Mouse (Mus musculus) heart, embryonic 14.5 days (tissue): Measurements from ENCODE around the gene Adk. TPM values are rescaled to one million over a fixed set of nuclear protein-coding genes. Genes with fewer than 3 reads are reported as not detected.

Experiments used
- ATAC-seq: fragments of 200-750 bp; cut with Nextera tagmentation; 2 replicates; pipeline ENCODE4 v1.8.0; 2017; ENCODE audit warnings: low read depth, moderate TSS enrichment; ENCODE audit not compliant: insufficient number of reproducible peaks, insufficient read depth, low FRiP score
- H3K27ac ChIP-seq, 2 experiments: fragments of 200-500 bp in 1 of 2; fragments of 300-500 bp in 1 of 2; sonication (generic) in 1 of 2; replicated peaks in 1 of 2; 2 replicates each; pipeline ENCODE4 v1.5.1; 2012 to 2014; ENCODE audit warnings: low read depth in 2 of 2, low read length in 2 of 2, control low read depth in 1 of 2, mild to moderate bottlenecking in 1 of 2, mixed read lengths in 1 of 2; ENCODE audit not compliant: control insufficient read depth in 1 of 2, insufficient read depth in 1 of 2
- H3K27me3 ChIP-seq: fragments of 300-500 bp; sonication (generic); 2 replicates; pipeline ENCODE4 v1.6.1; 2014; ENCODE audit warnings: mild to moderate bottlenecking, low read length, control low read depth; ENCODE audit not compliant: control insufficient read depth, insufficient read depth
- H3K36me3 ChIP-seq: fragments of 300-500 bp; sonication (generic); 2 replicates; pipeline ENCODE4 v1.6.1; 2014; ENCODE audit warnings: mild to moderate bottlenecking, control low read depth, low read length, mixed read lengths; ENCODE audit not compliant: control insufficient read depth, insufficient read depth
- H3K4me1 ChIP-seq, 2 experiments: fragments of 200-500 bp in 1 of 2; fragments of 300-500 bp in 1 of 2; sonication (generic) in 1 of 2; 2 replicates each; pipeline ENCODE4 v1.6.1; 2012 to 2014; ENCODE audit warnings: low read length in 2 of 2, control low read depth in 1 of 2, mixed read lengths in 1 of 2; ENCODE audit not compliant: control insufficient read depth in 2 of 2, insufficient read depth in 2 of 2
- H3K4me2 ChIP-seq: fragments of 300-500 bp; sonication (generic); 2 replicates; pipeline ENCODE4 v1.6.1; 2014; ENCODE audit warnings: mild to moderate bottlenecking, low read length
- H3K4me3 ChIP-seq, 2 experiments: fragments of 200-500 bp in 1 of 2; fragments of 300-500 bp in 1 of 2; sonication (generic) in 1 of 2; 2 replicates each; pipeline ENCODE4 v1.5.1; 2012 to 2014; ENCODE audit warnings: low read length in 2 of 2, mild to moderate bottlenecking in 2 of 2, control low read depth in 1 of 2, low read depth in 1 of 2, moderate library complexity in 1 of 2; ENCODE audit not compliant: control insufficient read depth in 1 of 2, insufficient read depth in 1 of 2
- H3K9ac ChIP-seq: fragments of 300-500 bp; sonication (generic); 2 replicates; pipeline ENCODE4 v1.6.1; 2014; ENCODE audit warnings: mild to moderate bottlenecking, low read length
- H3K9me3 ChIP-seq: fragments of 300-500 bp; sonication (generic); 2 replicates; pipeline ENCODE4 v1.6.1; 2016; ENCODE audit warnings: low read length, control low read depth; ENCODE audit not compliant: control insufficient read depth
- WGBS: fragments of 180-500 bp; shearing (Covaris S2); extraction: QIAGEN DNeasy Blood & Tissue Kit; methylation state at CpG from one replicate; pipeline ENCODE4 v1.1.7; 2014; 5-methylcytosine and 5-hydroxymethylcytosine counted together
- polyA plus RNA-seq: library from polyadenylated mRNA; unstranded; fragments of >200 nt; fragmentation: Nextera tagmentation; extraction: Ambion mirVana; gene quantifications from 2 replicates; pipeline ENCODE4 v1.2.1, GENCODE M21; 2014

Adk gene
- polyA plus RNA-seq, 1 experiment from 2014 or later = 250 TPM

DNA sequence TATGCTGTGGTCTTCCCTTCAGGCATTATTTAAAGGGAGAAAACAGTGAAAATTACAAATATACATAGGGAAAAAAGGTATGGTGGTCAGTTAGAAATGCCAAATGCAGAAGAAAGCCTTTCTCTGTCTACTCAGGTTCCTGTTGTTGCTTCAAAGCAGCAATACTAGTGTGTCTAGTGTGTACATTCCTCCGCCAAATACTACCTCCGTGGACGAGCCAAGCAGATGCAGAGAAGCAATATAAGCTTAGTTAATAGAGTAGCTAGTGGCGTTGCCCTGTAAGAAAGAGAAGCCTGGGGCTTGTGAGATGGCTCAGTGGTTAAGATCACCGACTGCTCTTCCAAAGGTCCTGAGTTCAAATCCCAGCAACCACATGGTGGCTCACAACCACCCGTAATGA, 359.1 kb downstream of the Adk start:
- no peak overlapping the region for H3K9ac ChIP-seq
- H3K4me3 ChIP-seq = no peak overlapping the region
- no peaks in the 10 kb centered on the region for H3K9me3 ChIP-seq
- H3K4me2 ChIP-seq = no peak overlapping the region
- no peaks in the 10 kb centered on the region for H3K27me3 ChIP-seq
- H3K36me3 ChIP-seq = no peaks in the 10 kb centered on the region
- H3K4me1 ChIP-seq = no peaks in the 10 kb centered on the region
- 90% methylated on average over 6 of the region's 6 CpGs for WGBS
- no peak overlapping the region for H3K27ac ChIP-seq
- ATAC-seq = no peak

DNA sequence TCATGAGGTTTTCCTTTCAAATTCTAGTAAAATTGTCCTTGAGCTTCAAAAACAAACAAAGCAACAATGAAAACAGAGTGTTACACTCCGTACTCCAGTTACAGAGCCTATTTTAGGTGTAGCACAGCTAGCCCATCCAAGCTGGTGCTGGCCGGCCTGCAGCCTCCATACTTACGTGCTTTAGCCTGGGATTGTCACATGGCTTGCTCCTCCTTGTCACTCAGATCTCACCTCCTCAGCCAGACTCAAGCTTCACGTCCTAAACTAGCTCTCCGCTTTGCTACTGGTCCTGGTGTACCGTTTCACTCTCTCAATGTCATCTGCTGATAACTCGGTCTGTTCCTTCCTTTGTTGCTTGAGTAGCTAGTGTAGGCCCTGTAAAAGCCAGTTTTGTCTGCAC, 366.0 kb downstream of the Adk start:
- Histone ChIP-seq H3K36me3 (no peaks in the 10 kb centered on the region), H3K9me3 (no peaks in the 10 kb centered on the region), H3K4me3 (no peak overlapping the region), H3K9ac (no peak overlapping the region), H3K4me1 (peaks cover 0 to 7% of the 10 kb centered on the region in 2 experiments; a peak in 3 of 4 replicates), H3K4me2 (no peak overlapping the region), H3K27me3 (no peaks in the 10 kb centered on the region), H3K27ac (peak overlapping the region; percentile 26 to 66)
- 27% methylated on average over 7 of the region's 7 CpGs for WGBS
- peak; percentile 50; the same call in 1 of the 2 replicates for ATAC-seq

DNA sequence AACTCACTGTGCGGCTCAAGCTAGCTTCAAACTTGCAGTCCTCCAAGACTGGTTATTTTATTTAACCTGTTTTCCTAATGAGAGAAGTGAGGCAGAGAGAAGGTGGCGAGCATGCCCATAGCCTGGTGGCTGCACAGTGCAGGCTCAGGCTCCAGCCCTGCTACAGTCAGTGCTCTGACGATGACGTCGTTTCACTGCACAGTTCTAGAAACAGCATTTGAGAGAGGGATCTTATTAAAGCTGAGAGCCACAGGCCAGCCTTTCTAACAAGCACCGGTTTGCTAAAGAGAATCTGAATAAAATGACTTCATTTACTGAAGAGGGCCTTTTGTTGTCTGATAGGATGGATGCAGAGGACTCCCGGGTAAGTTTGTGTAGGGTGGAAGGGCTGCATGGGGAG, 375.0 kb downstream of the Adk start:
- H3K27ac ChIP-seq = no peak overlapping the region
- no peak for ATAC-seq
- H3K4me1 ChIP-seq = peaks cover 2 to 7% of the 10 kb centered on the region in 2 experiments; a peak in 2 of 4 replicates
- H3K36me3 ChIP-seq = peaks cover 20% of the 10 kb centered on the region
- H3K27me3 ChIP-seq = no peaks in the 10 kb centered on the region
- WGBS = 59% methylated on average over 7 of the region's 7 CpGs
- no peak overlapping the region for H3K4me3 ChIP-seq
- no peaks in the 10 kb centered on the region for H3K9me3 ChIP-seq
- no peak overlapping the region for H3K9ac ChIP-seq
- H3K4me2 ChIP-seq = no peak overlapping the region

DNA sequence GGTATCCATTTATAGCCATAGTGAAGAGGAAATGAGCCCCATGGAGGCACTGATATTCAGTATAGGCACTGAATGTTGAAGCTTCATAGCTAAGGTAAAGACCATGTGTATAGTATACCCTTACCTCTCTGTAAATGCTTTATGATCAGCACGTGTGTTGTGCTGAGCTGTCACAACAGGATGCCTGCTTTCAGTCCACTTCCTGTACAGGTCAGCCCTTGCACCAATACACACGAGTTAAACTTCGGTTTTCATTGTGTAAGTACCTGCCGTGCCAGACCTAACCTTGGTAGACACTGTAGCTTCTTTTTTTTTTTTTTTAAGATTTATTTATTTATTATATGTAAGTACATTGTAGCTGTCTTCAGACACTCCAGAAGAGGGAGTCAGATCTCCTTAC, 381.0 kb downstream of the Adk start:
- WGBS = 77% methylated on average over 4 of the region's 4 CpGs
- H3K4me3 ChIP-seq = no peak overlapping the region
- peaks cover 8% of the 10 kb centered on the region; the same call in 1 of the 2 replicates for H3K36me3 ChIP-seq
- no peaks in the 10 kb centered on the region for H3K27me3 ChIP-seq
- no peak overlapping the region for H3K9ac ChIP-seq
- H3K4me1 ChIP-seq = peaks cover 8 to 29% of the 10 kb centered on the region in 2 experiments
- no peak overlapping the region for H3K4me2 ChIP-seq
- no peaks in the 10 kb centered on the region for H3K9me3 ChIP-seq
- ATAC-seq = no peak
- no peak overlapping the region for H3K27ac ChIP-seq

- H3K27ac ChIP-seq = no peak overlapping the region
- 80% methylated on average over 5 of the region's 5 CpGs for WGBS
Observed at GRCm38 (mm10) chr14:21433995-21434394, 381.6 kb downstream of the Adk start.

GRCm38 (mm10) chr14:21434686-21435085, 382.3 kb downstream of the Adk start:
- peak overlapping the region; percentile 40 for H3K4me2 ChIP-seq
- ATAC-seq = no peak
- 16% methylated on average over 9 of the region's 9 CpGs for WGBS
- peaks cover 12% of the 10 kb centered on the region; the same call in 1 of the 2 replicates for H3K36me3 ChIP-seq
- H3K4me1 ChIP-seq = peaks cover 8 to 36% of the 10 kb centered on the region in 2 experiments
- H3K4me3 ChIP-seq = no peak overlapping the region
- H3K9me3 ChIP-seq = no peaks in the 10 kb centered on the region
- H3K9ac ChIP-seq = peak overlapping the region; percentile 38; the same call in 1 of the 2 replicates
- no peaks in the 10 kb centered on the region for H3K27me3 ChIP-seq
- H3K27ac ChIP-seq = peak overlapping the region; percentile 67 to 70

More at GRCm38 (mm10) chr14:21433995-21434394, 381.6 kb downstream of the Adk start:
- no peaks in the 10 kb centered on the region for H3K27me3 ChIP-seq
- no peak overlapping the region for H3K4me2 ChIP-seq
- peaks cover 12% of the 10 kb centered on the region; the same call in 1 of the 2 replicates for H3K36me3 ChIP-seq
- no peaks in the 10 kb centered on the region for H3K9me3 ChIP-seq
- no peak for ATAC-seq
- H3K9ac ChIP-seq = no peak overlapping the region; the same call in 1 of the 2 replicates
- peaks cover 8 to 34% of the 10 kb centered on the region in 2 experiments for H3K4me1 ChIP-seq
- H3K4me3 ChIP-seq = no peak overlapping the region

GRCm38 (mm10) chr14:21439785-21440184, 387.4 kb downstream of the Adk start:
- no peak overlapping the region for H3K4me3 ChIP-seq
- no peaks in the 10 kb centered on the region for H3K27me3 ChIP-seq
- WGBS = 31% methylated on average over 4 of the region's 4 CpGs
- no peak overlapping the region for H3K4me2 ChIP-seq
- H3K36me3 ChIP-seq = 0 out of 2 replicates have a peak, but pooled peaks cover 3% of the 10 kb centered on the region
- H3K27ac ChIP-seq = no peak overlapping the region
- no peak for ATAC-seq
- H3K9me3 ChIP-seq = peaks cover 3% of the 10 kb centered on the region; the same call in 1 of the 2 replicates
- no peak overlapping the region for H3K9ac ChIP-seq
- peaks cover 14 to 32% of the 10 kb centered on the region in 2 experiments for H3K4me1 ChIP-seq

GRCm38 (mm10) chr14:21440526-21440925, 388.2 kb downstream of the Adk start:
- H3K27me3 ChIP-seq = no peaks in the 10 kb centered on the region
- ATAC-seq = no peak
- peaks cover 14 to 28% of the 10 kb centered on the region in 2 experiments for H3K4me1 ChIP-seq
- 0 out of 2 replicates have a peak, but pooled peaks cover 3% of the 10 kb centered on the region for H3K36me3 ChIP-seq
- peaks cover 3% of the 10 kb centered on the region; the same call in 1 of the 2 replicates for H3K9me3 ChIP-seq
- H3K9ac ChIP-seq = no peak overlapping the region
- H3K4me2 ChIP-seq = no peak overlapping the region
- 90% methylated on average over 2 of the region's 2 CpGs for WGBS
- no peak overlapping the region for H3K4me3 ChIP-seq
- no peak overlapping the region for H3K27ac ChIP-seq
